Mouse (Mus musculus) liver, adult 2 months (tissue): ENCODE results near the gene Ctr9. TPM values are rescaled to one million over a fixed set of nuclear protein-coding genes. Genes with fewer than 3 reads are reported as not detected.

Source experiments
- DNase-seq: peaks from one replicate; pipeline ENCODE4 v3.0.0-alpha.2; 2011; ENCODE audit warnings: low read depth, low spot score; ENCODE audit errors: extremely low read depth
- H3K27ac ChIP-seq: fragments of 200-500 bp; replicated peaks from 2 replicates; pipeline ENCODE4 v1.5.1; 2012; ENCODE audit warnings: low read depth, mild to moderate bottlenecking, control low read depth, inconsistent platforms, low read length; ENCODE audit not compliant: insufficient read depth
- H3K27me3 ChIP-seq: fragments of 200-500 bp; 2 replicates; pipeline ENCODE4 v1.6.1; 2012; ENCODE audit warnings: mild to moderate bottlenecking, moderate library complexity, low read length, inconsistent platforms; ENCODE audit not compliant: control insufficient read depth, insufficient read depth
- H3K36me3 ChIP-seq: fragments of 200-500 bp; 2 replicates; pipeline ENCODE4 v1.6.1; 2012; ENCODE audit warnings: low read length, inconsistent platforms; ENCODE audit not compliant: control insufficient read depth, insufficient read depth
- H3K4me1 ChIP-seq: fragments of 200-500 bp; 2 replicates; pipeline ENCODE4 v1.6.1; 2011; ENCODE audit warnings: low read length; ENCODE audit not compliant: control insufficient read depth, insufficient read depth
- H3K4me3 ChIP-seq: fragments of 200-500 bp; 2 replicates; pipeline ENCODE4 v1.5.1; 2011; ENCODE audit warnings: low read depth, mild to moderate bottlenecking, control low read depth, low read length, moderate library complexity; ENCODE audit not compliant: insufficient read depth
- H3K79me2 ChIP-seq: fragments of 200-500 bp; 2 replicates; pipeline ENCODE4 v1.6.1; 2012; ENCODE audit warnings: inconsistent platforms, mild to moderate bottlenecking, low read length, moderate library complexity; ENCODE audit not compliant: control insufficient read depth, insufficient read depth
- H3K9ac ChIP-seq: fragments of 200-500 bp; 2 replicates; pipeline ENCODE4 v1.6.1; 2012; ENCODE audit warnings: low read depth, mild to moderate bottlenecking, control low read depth, inconsistent platforms, low read length
- CTCF ChIP-seq: fragments of 200-500 bp; IDR thresholded peaks from 2 replicates; pipeline ENCODE4 v1.5.1; 2011; ENCODE audit warnings: low read depth, low read length, control low read depth
- POLR2A ChIP-seq: fragments of 200-500 bp; IDR thresholded peaks from 2 replicates; pipeline ENCODE4 v1.6.1; 2011; ENCODE audit warnings: low read length, control low read depth; ENCODE audit not compliant: insufficient read depth; ENCODE audit errors: extremely low read depth
- WGBS: fragments of 180-500 bp; shearing (Covaris S2); methylation state at CpG from one replicate; pipeline ENCODE4 v1.1.7; 2018; 5-methylcytosine and 5-hydroxymethylcytosine counted together
- polyA plus RNA-seq: library from polyadenylated mRNA; depleted of rRNA; stranded (reverse); fragments of >200 nt; gene quantifications from 2 replicates; pipeline ENCODE4 v1.2.3, GENCODE M21; 2012
- total RNA-seq: library from RNA; depleted of rRNA; stranded (reverse); fragments of >200 nt; gene quantifications from 2 replicates; pipeline ENCODE4 v1.2.3, GENCODE M21; 2014

Gene Ctr9
- total and polyA plus RNA-seq, 2 experiments = 6.0 to 17.1 TPM

GRCm38 (mm10) chr7:111055221-111055620 is 26.5 kb downstream of the Ctr9 start:
- Histone ChIP-seq H3K27ac (no peak overlapping the region), H3K4me3 (no peak overlapping the region), H3K27me3 (no peaks in the 10 kb centered on the region), H3K9ac (no peak overlapping the region), H3K4me1 (no peaks in the 10 kb centered on the region), H3K79me2 (no peaks in the 10 kb centered on the region), H3K36me3 (peaks cover 32% of the 10 kb centered on the region)
- TF ChIP-seq POLR2A = no peak
- no peak for TF ChIP-seq CTCF
- WGBS = 94% methylated on average over 19 of the region's 19 CpGs
- no peak for DNase-seq

GRCm38 (mm10) chr7:111055984-111056657 is 27.4 kb downstream of the Ctr9 start:
- TF ChIP-seq POLR2A = no peak
- 59% methylated on average over 3 of the region's 3 CpGs for WGBS
- H3K36me3 ChIP-seq = peaks cover 31% of the 10 kb centered on the region

GRCm38 (mm10) chr7:111059527-111059926 is 30.8 kb downstream of the Ctr9 start:
- no peak for DNase-seq
- no peaks in the 10 kb centered on the region for H3K4me1 ChIP-seq
- H3K27me3 ChIP-seq = no peaks in the 10 kb centered on the region
- peaks cover 8% of the 10 kb centered on the region; the same call in 1 of the 2 replicates for H3K36me3 ChIP-seq
- no peaks in the 10 kb centered on the region for H3K79me2 ChIP-seq
- 86% methylated on average over 5 of the region's 5 CpGs for WGBS
- H3K27ac ChIP-seq = no peak overlapping the region
- TF ChIP-seq POLR2A (no peak), CTCF (no peak)
- no peak overlapping the region for H3K9ac ChIP-seq
- no peak overlapping the region for H3K4me3 ChIP-seq

More at GRCm38 (mm10) chr7:111055984-111056657, 27.4 kb downstream of the Ctr9 start:
- Histone ChIP-seq H3K4me1 (no peaks in the 10 kb centered on the region), H3K27me3 (no peaks in the 10 kb centered on the region), H3K9ac (no peak overlapping the region), H3K27ac (no peak overlapping the region), H3K79me2 (no peaks in the 10 kb centered on the region), H3K4me3 (no peak overlapping the region)
- DNase-seq = no peak

DNA sequence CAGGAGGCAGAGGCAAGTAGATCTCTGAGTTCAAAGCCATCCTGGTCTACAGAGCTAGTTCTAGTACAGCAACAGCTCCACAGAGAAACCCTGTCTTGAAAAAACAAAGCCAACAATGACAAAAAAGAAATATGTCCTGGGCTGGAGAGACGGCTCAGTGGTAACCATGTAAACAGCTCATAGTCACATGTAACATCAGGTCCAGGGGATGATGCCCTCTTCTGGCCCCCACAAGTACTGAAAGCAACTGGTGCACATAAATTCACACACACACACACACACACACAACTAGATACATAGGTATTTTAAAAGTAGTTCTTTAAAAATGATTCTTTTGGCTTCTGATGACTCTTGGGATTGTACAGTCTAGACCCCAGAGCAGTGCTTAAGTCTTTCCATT is 34.2 kb downstream of the Ctr9 start:
- no peaks in the 10 kb centered on the region for H3K4me1 ChIP-seq
- no peak overlapping the region for H3K27ac ChIP-seq
- WGBS = 96% methylated on average over 1 of the region's 1 CpGs
- TF ChIP-seq POLR2A = no peak
- no peak for TF ChIP-seq CTCF
- H3K9ac ChIP-seq = no peak overlapping the region
- H3K4me3 ChIP-seq = no peak overlapping the region
- no peaks in the 10 kb centered on the region for H3K79me2 ChIP-seq
- no peak for DNase-seq
- H3K36me3 ChIP-seq = peaks cover 3% of the 10 kb centered on the region
- no peaks in the 10 kb centered on the region for H3K27me3 ChIP-seq

DNA sequence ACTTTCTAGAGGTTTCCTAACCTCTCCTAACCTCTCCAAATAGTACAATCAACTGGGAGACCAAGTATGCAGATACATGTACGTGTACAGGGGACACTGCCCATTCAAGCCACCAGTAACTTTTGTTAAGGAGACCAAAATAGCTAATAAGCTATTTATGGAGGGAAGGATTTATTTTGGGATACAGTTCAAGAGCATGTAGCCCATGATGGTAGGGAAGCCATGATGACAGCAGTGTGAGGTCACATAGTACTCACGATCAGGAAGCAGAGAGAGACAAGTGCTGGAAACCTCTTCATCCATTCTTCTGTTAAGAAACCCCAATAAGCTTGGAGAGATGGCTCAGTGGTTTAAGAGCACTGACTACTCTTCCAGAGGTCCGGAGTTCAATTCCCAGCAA is 39.4 kb downstream of the Ctr9 start:
- TF ChIP-seq CTCF (no peak), POLR2A (no peak)
- Histone ChIP-seq H3K27ac (no peak overlapping the region), H3K79me2 (no peaks in the 10 kb centered on the region), H3K9ac (no peak overlapping the region), H3K36me3 (peaks cover 51% of the 10 kb centered on the region), H3K4me1 (no peaks in the 10 kb centered on the region), H3K4me3 (no peak overlapping the region), H3K27me3 (no peaks in the 10 kb centered on the region)
- 97% methylated on average over 3 of the region's 3 CpGs for WGBS
- DNase-seq = no peak

- Histone ChIP-seq H3K4me3 (no peak overlapping the region), H3K36me3 (peaks cover 64% of the 10 kb centered on the region), H3K79me2 (no peaks in the 10 kb centered on the region), H3K4me1 (no peaks in the 10 kb centered on the region), H3K27me3 (no peaks in the 10 kb centered on the region), H3K27ac (no peak overlapping the region), H3K9ac (no peak overlapping the region)
- WGBS = 92% methylated on average over 7 of the region's 7 CpGs
- no peak for TF ChIP-seq POLR2A
- TF ChIP-seq CTCF = no peak
- DNase-seq = no peak
Measured at GRCm38 (mm10) chr7:111069439-111070166, 40.9 kb downstream of the Ctr9 start.
